Mouse (Mus musculus): ENCODE measurements around the gene Slc7a10.

The Slc7a10 gene

GRCm38 (mm10) chr7:35185889-35186569 is at the start of gene Slc7a10:
Slc7a10 (plus strand) TSS chr7:35186385.
- H3K27me3 ChIP-seq (ENCODE audit: insufficient read depth, low read length) = peaks cover 73% of the 10 kb centered on the region
- H3K9me3 ChIP-seq (ENCODE audit: low read length) = peaks cover 18% of the 10 kb centered on the region
- peaks cover 23% of the 10 kb centered on the region for H3K4me1 ChIP-seq (replicated peaks; ENCODE audit: low read depth, low read length)
- H3K4me3 ChIP-seq (replicated peaks; ENCODE audit: low read length) = peak within 1 kb of the TSS; percentile 68
- no peaks in the 10 kb centered on the region for H3K36me3 ChIP-seq (ENCODE audit: insufficient read depth, low read length)
- TF ChIP-seq NANOG (IDR thresholded peaks at IDR 0.05; ENCODE audit: borderline replicate concordance, low read length) (no peak), POU5F1 (IDR thresholded peaks at IDR 0.05; ENCODE audit: borderline replicate concordance, low read length) (no peak), CTCF (conservative IDR thresholded peaks at IDR 0.05; ENCODE audit: low read length) (no peak)

GRCm38 (mm10) chr7:35137524-35137923 is 48.7 kb upstream of the Slc7a10 start:
- no peaks in the 10 kb centered on the region for H3K36me3 ChIP-seq (ENCODE audit: insufficient read depth, low read length)
- peaks cover 48% of the 10 kb centered on the region for H3K27me3 ChIP-seq (ENCODE audit: insufficient read depth, low read length)
- H3K4me1 ChIP-seq (replicated peaks; ENCODE audit: low read depth, low read length) = peaks cover 48% of the 10 kb centered on the region
- H3K4me3 ChIP-seq (replicated peaks; ENCODE audit: low read length) = no peak overlapping the region
- TF ChIP-seq NANOG (IDR thresholded peaks at IDR 0.05; ENCODE audit: borderline replicate concordance, low read length) = no peak
- no peak for TF ChIP-seq CTCF (conservative IDR thresholded peaks at IDR 0.05; ENCODE audit: low read length)
- TF ChIP-seq POU5F1 (IDR thresholded peaks at IDR 0.05; ENCODE audit: borderline replicate concordance, low read length) = no peak
- H3K9me3 ChIP-seq (ENCODE audit: low read length) = no peaks in the 10 kb centered on the region

DNA sequence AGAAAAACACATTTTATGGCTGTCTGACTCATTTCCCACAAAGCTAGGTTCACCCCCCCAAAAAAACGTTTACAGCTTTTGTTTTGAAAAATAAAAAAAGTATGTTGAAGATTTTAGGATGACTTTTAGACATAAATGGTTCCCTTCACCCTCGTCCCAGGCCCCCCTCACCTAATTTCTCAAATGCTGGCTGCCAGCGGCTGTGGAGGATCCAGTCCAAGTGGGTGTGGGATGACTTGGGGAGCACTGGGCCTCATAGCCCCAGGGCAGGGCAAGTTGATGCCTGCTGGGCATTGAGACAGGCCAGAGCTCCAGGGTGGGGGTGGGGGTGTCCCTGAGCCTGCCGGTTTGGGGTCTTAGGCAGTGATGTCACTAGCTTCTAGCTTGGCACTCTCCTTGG is 47.7 kb upstream of the Slc7a10 start:
- no peaks in the 10 kb centered on the region for H3K36me3 ChIP-seq (ENCODE audit: insufficient read depth, low read length)

DNA sequence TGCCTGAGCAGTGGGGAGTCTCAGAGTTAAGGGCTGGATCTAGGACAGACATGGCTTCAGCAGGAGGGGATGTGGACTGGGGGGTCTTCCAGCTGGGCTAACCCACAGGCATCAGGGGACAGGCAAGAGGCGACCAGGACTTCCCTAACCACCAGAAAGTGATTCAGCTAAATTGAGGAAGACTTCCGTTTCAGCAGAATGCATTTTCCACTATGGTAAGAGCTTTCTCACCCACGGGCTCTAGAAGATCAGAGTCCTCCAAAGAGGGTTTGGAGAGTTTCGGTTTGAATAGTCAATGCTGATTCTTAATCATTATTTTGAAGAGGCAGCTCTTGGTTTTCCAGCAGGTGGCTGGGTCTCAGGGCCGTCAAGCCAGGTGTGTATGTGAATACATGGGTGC is 46.3 kb upstream of the Slc7a10 start:
- peaks cover 52% of the 10 kb centered on the region for H3K27me3 ChIP-seq (ENCODE audit: insufficient read depth, low read length)
- no peak overlapping the region for H3K4me3 ChIP-seq (replicated peaks; ENCODE audit: low read length)
- H3K4me1 ChIP-seq (replicated peaks; ENCODE audit: low read depth, low read length) = peaks cover 50% of the 10 kb centered on the region
- TF ChIP-seq CTCF (conservative IDR thresholded peaks at IDR 0.05; ENCODE audit: low read length) (no peak), NANOG (IDR thresholded peaks at IDR 0.05; ENCODE audit: borderline replicate concordance, low read length) (no peak), POU5F1 (IDR thresholded peaks at IDR 0.05; ENCODE audit: borderline replicate concordance, low read length) (no peak)
- no peaks in the 10 kb centered on the region for H3K9me3 ChIP-seq (ENCODE audit: low read length)
- no peaks in the 10 kb centered on the region for H3K36me3 ChIP-seq (ENCODE audit: insufficient read depth, low read length)

More for the DNA sequence above, 47.7 kb upstream of the Slc7a10 start:
- TF ChIP-seq NANOG (IDR thresholded peaks at IDR 0.05; ENCODE audit: borderline replicate concordance, low read length) (no peak), POU5F1 (IDR thresholded peaks at IDR 0.05; ENCODE audit: borderline replicate concordance, low read length) (no peak)
- H3K4me3 ChIP-seq (replicated peaks; ENCODE audit: low read length) = no peak overlapping the region
- peaks cover 55% of the 10 kb centered on the region for H3K4me1 ChIP-seq (replicated peaks; ENCODE audit: low read depth, low read length)
- H3K9me3 ChIP-seq (ENCODE audit: low read length) = no peaks in the 10 kb centered on the region
- peaks cover 48% of the 10 kb centered on the region for H3K27me3 ChIP-seq (ENCODE audit: insufficient read depth, low read length)

DNA sequence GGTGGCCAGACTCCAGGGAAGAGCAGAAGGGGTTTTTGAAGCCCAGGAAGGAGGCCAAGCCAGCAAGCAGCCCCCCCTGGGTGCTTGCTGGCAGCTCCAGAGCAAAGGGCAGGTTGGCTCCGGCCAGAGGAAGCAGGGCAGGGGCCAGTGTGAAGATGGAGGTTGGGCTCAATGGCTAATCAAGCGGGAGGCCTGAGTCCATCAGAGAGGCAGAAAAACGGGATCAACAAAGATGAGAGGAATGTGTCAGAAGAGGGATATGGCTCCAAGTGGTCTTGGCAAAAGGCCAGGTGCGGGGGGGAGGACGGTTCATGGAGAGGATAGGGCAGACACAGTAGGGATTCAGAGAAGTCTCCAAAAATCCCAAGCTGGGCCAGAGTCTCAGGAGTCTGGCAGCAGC is 44.7 kb upstream of the Slc7a10 start:
- peaks cover 37% of the 10 kb centered on the region for H3K4me1 ChIP-seq (replicated peaks; ENCODE audit: low read depth, low read length)
- H3K36me3 ChIP-seq (ENCODE audit: insufficient read depth, low read length) = no peaks in the 10 kb centered on the region
- TF ChIP-seq NANOG (IDR thresholded peaks at IDR 0.05; ENCODE audit: borderline replicate concordance, low read length) (no peak), POU5F1 (IDR thresholded peaks at IDR 0.05; ENCODE audit: borderline replicate concordance, low read length) (no peak), CTCF (conservative IDR thresholded peaks at IDR 0.05; ENCODE audit: low read length) (no peak)
- H3K4me3 ChIP-seq (replicated peaks; ENCODE audit: low read length) = no peak overlapping the region
- peaks cover 46% of the 10 kb centered on the region for H3K27me3 ChIP-seq (ENCODE audit: insufficient read depth, low read length)
- peaks cover 9% of the 10 kb centered on the region; the same call in 1 of the 2 replicates for H3K9me3 ChIP-seq (ENCODE audit: low read length)

DNA sequence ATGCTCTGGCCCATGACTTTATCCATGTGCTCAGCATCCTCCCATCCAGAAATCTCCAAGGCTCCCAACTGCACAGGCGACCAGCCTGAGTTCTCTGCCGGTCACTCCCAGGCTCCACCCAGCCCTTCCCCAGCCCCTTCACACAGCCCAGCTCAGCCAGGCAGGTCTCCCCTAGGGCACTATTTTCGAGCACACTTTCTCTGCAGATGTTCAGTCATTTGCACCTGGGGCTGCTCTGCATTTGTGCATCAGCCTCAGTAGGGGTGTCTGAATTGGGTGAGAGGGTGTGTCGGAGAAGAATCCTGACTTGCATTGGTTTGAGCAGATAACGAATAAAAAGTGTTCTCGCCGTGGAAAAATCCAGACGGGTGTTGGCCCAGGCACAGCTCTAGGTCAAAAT is 43.7 kb upstream of the Slc7a10 start:
- Histone ChIP-seq H3K36me3 (ENCODE audit: insufficient read depth, low read length) (no peaks in the 10 kb centered on the region), H3K4me3 (replicated peaks; ENCODE audit: low read length) (no peak overlapping the region), H3K27me3 (ENCODE audit: insufficient read depth, low read length) (peaks cover 43% of the 10 kb centered on the region), H3K4me1 (replicated peaks; ENCODE audit: low read depth, low read length) (peaks cover 31% of the 10 kb centered on the region), H3K9me3 (ENCODE audit: low read length) (peaks cover 9% of the 10 kb centered on the region; the same call in 1 of the 2 replicates)
- TF ChIP-seq POU5F1 (IDR thresholded peaks at IDR 0.05; ENCODE audit: borderline replicate concordance, low read length) = no peak
- TF ChIP-seq CTCF (conservative IDR thresholded peaks at IDR 0.05; ENCODE audit: low read length) = no peak
- TF ChIP-seq NANOG (IDR thresholded peaks at IDR 0.05; ENCODE audit: borderline replicate concordance, low read length) = no peak

- Histone ChIP-seq H3K4me1 (replicated peaks; ENCODE audit: low read depth, low read length) (peaks cover 34% of the 10 kb centered on the region), H3K9me3 (ENCODE audit: low read length) (peaks cover 9% of the 10 kb centered on the region; the same call in 1 of the 2 replicates), H3K27me3 (ENCODE audit: insufficient read depth, low read length) (peaks cover 32% of the 10 kb centered on the region), H3K4me3 (replicated peaks; ENCODE audit: low read length) (no peak overlapping the region), H3K36me3 (ENCODE audit: insufficient read depth, low read length) (no peaks in the 10 kb centered on the region)
- no peak for TF ChIP-seq CTCF (conservative IDR thresholded peaks at IDR 0.05; ENCODE audit: low read length)
- no peak for TF ChIP-seq NANOG (IDR thresholded peaks at IDR 0.05; ENCODE audit: borderline replicate concordance, low read length)
- no peak for TF ChIP-seq POU5F1 (IDR thresholded peaks at IDR 0.05; ENCODE audit: borderline replicate concordance, low read length)
Observed at GRCm38 (mm10) chr7:35143864-35144618, 42.1 kb upstream of the Slc7a10 start.

- H3K27me3 ChIP-seq (ENCODE audit: insufficient read depth, low read length) = peaks cover 24% of the 10 kb centered on the region
Observed at GRCm38 (mm10) chr7:35145068-35145467, 41.1 kb upstream of the Slc7a10 start.

More at GRCm38 (mm10) chr7:35145068-35145467, 41.1 kb upstream of the Slc7a10 start:
- no peak for TF ChIP-seq NANOG (IDR thresholded peaks at IDR 0.05; ENCODE audit: borderline replicate concordance, low read length)
- no peak for TF ChIP-seq CTCF (conservative IDR thresholded peaks at IDR 0.05; ENCODE audit: low read length)
- no peak for TF ChIP-seq POU5F1 (IDR thresholded peaks at IDR 0.05; ENCODE audit: borderline replicate concordance, low read length)
- Histone ChIP-seq H3K4me1 (replicated peaks; ENCODE audit: low read depth, low read length) (peaks cover 34% of the 10 kb centered on the region), H3K36me3 (ENCODE audit: insufficient read depth, low read length) (no peaks in the 10 kb centered on the region), H3K9me3 (ENCODE audit: low read length) (peaks cover 9% of the 10 kb centered on the region; the same call in 1 of the 2 replicates), H3K4me3 (replicated peaks; ENCODE audit: low read length) (no peak overlapping the region)

Measured in E14TG2a.4 (cell line).